Mouse (Mus musculus): ENCODE measurements around the gene Satb2.
"Not testable (repeated sequence)": the region's sequence is repeated elsewhere in the genome, so short reads cannot be mapped to it uniquely, and the experiment has no call there.

The Satb2 gene

DNA sequence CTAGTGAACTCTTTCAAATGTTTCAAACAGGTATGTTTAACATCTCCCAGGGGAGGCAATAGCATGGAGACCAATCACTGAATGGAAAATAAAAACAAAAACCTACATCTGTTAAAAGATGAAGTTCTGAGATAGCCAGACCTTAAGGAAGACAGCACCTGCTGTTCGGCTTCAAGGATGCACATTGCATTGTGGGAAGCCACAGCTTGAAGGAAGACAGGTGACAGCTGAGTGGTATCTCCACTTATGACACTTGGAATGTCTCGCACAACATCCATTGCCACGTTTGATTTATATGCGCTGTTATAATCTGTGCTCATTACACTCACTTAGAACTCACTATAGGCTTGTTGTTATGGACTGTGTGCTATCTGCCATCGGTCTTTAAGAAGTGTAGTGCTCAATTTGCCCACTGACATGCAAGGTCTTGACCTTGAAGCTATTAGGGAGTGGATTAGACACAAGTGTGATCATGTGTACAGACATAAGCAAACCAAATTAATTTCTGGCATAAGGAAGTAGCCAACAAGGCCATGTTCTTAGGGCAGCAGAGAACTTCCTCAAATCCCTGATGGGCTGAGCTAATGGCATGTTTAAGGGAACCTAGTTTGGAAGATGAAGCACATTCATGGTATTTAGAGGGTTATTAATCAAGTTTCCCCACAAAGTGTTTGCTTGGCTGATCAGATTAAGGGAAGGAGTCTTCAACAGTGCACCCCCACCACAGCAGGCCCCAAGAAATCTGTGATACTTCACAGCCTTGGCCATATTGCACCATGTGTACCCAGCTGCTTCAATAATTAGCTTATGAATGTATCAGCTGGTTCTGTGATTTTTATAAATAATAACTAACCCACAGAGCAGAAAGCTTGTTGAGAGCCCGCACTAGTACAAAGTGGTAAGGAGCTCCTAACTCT lies 144.2 kb downstream of the Satb2 start:
- no peak for ATAC-seq (ENCODE audit: low TSS enrichment)

GRCm38 (mm10) chr1:56833307-56833706 lies 145.1 kb downstream of the Satb2 start:
- peak; percentile 51 for ATAC-seq (ENCODE audit: low TSS enrichment)

DNA sequence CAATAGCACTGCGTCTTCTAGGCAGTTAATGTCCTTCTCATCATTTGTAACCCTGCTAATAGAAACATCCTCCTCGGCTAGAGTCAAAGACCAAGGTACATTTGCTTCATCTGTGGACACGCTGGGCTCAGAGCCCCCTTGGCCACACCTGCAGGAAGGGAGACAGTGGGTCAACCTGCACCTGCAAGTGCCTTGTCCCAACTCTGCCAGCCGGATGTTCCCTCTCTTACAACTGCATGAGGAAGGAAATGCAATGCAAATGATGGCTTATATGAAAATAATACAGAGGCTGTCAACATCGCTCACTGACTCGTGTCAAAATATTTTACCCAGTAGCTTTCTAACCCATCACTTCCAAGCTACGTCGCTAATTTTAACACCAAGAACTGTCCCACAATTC lies 145.7 kb downstream of the Satb2 start:
- no peak for ATAC-seq (ENCODE audit: low TSS enrichment)

- no peak for ATAC-seq (ENCODE audit: low TSS enrichment)
Observed at GRCm38 (mm10) chr1:56822735-56823134, 155.7 kb downstream of the Satb2 start.

DNA sequence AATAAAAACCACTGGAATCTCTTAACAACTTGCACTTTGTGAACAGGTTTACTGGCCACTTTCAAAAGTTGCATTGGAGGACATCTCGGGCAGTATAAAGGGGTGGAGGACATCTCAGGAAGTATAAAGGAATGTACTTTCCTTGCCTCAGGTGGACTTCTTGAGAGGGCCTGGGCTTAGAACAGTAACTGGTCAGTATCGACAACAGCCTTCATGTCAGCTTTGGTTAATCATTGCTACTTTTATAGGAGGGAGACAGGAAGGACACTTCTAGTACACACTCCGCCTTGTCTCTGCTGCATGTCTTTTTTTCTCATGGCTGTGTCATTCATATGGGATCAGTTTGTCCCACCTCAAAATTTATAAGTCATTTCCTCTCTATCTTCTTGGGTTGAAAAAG lies 156.4 kb downstream of the Satb2 start:
- ATAC-seq (ENCODE audit: low TSS enrichment) = no peak

GRCm38 (mm10) chr1:56813506-56813905 lies 164.9 kb downstream of the Satb2 start:
- no peak for ATAC-seq (ENCODE audit: low TSS enrichment)

DNA sequence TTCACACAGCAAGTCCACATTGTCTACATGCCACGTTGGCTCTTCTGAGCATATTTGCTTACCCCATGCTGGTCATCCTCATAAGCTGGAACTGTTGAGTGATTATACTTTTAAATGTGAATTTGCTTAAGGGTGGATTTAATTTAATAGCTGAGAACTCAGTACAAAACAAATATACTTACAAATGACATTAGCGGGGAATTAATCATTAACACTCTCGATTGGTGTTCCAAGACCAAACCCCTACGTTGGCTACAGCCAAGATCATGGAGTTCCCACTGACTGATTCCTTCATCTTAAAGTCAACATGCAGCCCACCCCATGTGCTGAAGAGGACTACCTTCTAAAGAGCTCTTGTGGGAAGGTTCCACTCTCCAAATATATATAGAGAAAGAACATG lies 165.5 kb downstream of the Satb2 start:
- ATAC-seq (ENCODE audit: low TSS enrichment) = no peak

GRCm38 (mm10) chr1:56811486-56811885 lies 167.0 kb downstream of the Satb2 start:
- ATAC-seq (ENCODE audit: low TSS enrichment) = no peak

GRCm38 (mm10) chr1:56806006-56806405 lies 172.4 kb downstream of the Satb2 start:
- ATAC-seq (ENCODE audit: low TSS enrichment) = no peak

GRCm38 (mm10) chr1:56800611-56801010 lies 177.8 kb downstream of the Satb2 start:
- ATAC-seq (ENCODE audit: low TSS enrichment) = no peak

DNA sequence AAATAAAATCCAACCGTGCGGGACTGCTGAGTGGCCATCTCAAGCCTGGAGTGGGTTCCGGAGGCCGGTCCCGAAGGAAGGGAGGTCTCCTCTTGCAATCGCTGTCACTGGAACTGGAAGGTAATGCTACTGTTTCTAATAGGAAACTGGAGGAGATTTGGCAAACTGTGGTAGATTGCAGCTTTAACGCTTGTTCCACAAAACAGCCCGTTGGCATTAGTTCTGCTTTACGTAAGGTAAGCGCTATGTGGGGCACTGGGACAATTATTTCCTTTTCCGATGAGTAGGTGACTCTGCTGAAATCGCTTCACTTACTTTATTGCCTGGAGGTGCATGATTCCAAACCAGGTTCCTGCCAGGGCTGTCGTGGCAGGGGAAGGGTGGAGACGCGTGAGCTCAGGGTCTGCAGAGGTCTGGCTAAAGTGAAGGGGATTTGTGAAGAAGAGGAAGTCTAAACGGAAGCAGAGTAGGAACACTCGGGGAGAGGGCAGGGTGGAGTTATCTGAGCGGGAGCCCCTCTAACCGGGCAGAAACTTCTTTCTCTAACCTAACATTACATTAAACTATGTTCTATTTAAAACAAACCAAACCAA lies 183.3 kb downstream of the Satb2 start:
- peak; percentile 35; the same call in 1 of the 2 replicates for ATAC-seq (ENCODE audit: low TSS enrichment)

DNA sequence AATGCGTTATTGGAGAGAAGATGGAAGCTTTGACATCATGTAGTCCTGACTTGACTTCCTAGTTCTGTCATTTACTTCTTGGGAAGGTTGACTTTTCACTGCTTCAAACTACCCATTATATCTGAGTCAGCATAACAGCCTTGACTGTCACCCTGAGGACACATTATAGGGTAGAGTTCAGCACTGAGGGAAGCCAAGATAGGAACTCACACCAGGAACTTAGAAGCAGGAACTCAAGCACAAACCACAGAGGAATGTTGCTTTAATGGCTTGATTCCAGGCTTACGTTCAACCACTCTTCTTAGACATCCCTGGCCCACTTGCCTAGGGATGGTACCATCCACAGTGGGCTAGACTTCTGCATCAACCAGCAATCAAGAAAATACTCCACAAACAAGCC lies 188.8 kb downstream of the Satb2 start:
- ATAC-seq (ENCODE audit: low TSS enrichment) = no peak

GRCm38 (mm10) chr1:56782139-56782538 lies 196.3 kb downstream of the Satb2 start:
- ATAC-seq (ENCODE audit: low TSS enrichment) = not testable (repeated sequence)

DNA sequence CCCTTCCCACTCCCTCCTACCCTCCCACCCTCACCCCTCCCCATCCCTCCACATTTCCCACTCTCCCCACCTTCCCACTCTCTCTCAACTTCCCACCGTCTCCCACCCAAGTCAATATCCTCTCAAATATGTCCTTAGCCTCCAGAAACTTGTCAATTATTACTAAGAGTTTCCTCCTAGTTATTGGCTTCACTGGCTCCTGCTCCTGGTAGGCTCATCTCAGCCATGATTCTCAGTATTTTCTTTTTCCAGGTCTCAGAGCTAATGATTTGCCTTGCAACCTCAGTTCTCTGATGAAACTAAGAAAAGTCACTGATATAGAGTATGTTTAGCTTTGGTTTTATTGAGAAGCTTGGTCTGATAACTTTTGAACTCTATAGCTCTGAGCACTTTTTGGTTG lies 214.2 kb downstream of the Satb2 start:
- ATAC-seq (ENCODE audit: low TSS enrichment) = no peak

GRCm38 (mm10) chr1:56761512-56761911 lies 216.9 kb downstream of the Satb2 start:
- ATAC-seq (ENCODE audit: low TSS enrichment) = no peak

- no peak for ATAC-seq (ENCODE audit: low TSS enrichment)
Observed at GRCm38 (mm10) chr1:56753283-56753682, 225.2 kb downstream of the Satb2 start.

GRCm38 (mm10) chr1:56750693-56751092 lies 227.8 kb downstream of the Satb2 start:
- ATAC-seq (ENCODE audit: low TSS enrichment) = peak; percentile 69

GRCm38 (mm10) chr1:56749629-56750311 lies 228.7 kb downstream of the Satb2 start:
- peak; percentile 74 for ATAC-seq (ENCODE audit: low TSS enrichment)

DNA sequence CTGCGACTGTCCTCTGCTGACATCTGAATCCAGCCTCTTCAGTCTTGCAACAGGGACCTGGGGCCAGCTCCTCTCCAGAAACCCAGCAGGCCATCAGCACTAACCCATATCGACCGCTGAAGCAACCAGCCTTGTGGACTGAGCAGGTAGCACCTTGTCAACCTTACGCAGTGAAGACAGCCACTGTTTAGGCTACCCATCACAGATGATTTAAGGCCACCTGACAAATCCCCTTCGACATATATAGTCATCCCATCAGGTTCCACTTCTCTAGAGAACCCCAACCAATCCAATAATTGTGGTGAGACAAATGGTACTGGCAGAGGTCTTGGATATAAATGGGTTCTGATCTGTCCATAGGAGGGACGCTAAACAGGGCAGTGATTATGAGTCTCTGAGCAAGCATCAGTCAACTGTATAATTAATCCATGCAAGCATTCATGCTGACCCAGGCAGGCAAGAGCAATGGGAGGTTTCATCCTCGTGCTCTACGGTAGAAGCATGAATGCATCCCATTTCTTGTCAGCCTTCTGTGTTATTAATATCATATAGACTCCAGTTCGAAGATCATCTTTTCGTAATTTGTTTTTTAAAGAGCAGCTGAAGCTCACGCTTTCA lies 229.5 kb downstream of the Satb2 start:
- no peak for ATAC-seq (ENCODE audit: low TSS enrichment)
